Mouse (Mus musculus): Measurements from ENCODE around the gene Ccr7. TPM values are rescaled to one million over a fixed set of nuclear protein-coding genes. Genes with fewer than 3 reads are reported as not detected.

Ccr7 gene
- polyA plus RNA-seq, 1 experiment from 2014 or later: 0.61 TPM

- no peak for ATAC-seq (replicated peaks; ENCODE audit: low FRiP score, low TSS enrichment, low read depth)
These were observed 33.7 kb downstream of the Ccr7 start for GRCm38 (mm10) chr11:99121218-99121631.

DNA sequence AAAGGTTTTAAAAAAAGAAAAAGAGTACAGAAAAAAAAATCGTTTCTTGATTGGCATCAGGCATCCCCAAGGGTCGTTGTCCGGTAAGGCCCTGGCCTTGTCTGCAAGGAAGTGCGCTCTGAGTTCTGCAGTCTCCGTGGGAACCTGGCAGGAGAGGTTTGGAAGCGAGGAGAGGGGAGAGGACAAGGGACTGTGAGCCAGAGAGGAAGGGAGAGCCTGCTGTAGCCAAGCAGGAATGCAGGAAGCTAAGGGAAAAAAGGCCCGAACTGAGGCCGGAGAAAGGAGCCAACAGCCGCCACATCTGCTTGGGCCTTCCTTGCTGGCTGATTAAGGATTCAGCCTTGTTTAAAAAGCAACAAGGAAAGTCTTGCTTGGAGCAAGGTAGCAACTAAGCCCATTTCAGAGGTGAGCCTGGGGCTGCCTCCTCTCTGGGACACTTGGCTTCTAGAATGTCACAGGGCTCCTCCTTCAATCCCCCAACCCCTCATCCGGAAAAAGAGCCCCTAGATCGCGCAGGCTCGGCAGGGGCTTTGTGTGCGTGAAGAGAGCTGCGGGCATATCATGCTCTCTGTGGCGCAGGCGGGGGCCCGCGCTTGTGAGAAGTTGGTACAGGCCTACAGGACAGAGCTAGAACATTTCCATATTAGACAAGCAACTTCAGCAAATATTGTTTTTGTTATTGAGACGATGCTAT is 34.2 kb downstream of the Ccr7 start:
- H3K36me3 ChIP-seq (ENCODE audit: control insufficient read depth, insufficient read depth, low read length): no peaks in the 10 kb centered on the region
- H3K27me3 ChIP-seq (replicated peaks; ENCODE audit: control insufficient read depth, insufficient read depth, low read length): no peaks in the 10 kb centered on the region
- no peak for DNase-seq (ENCODE audit: low spot score)
- H3K4me1 ChIP-seq (replicated peaks; ENCODE audit: control insufficient read depth, insufficient read depth, low read length): peaks cover 19% of the 10 kb centered on the region
- WGBS: 55% methylated on average over 20 of the region's 20 CpGs
- ATAC-seq (replicated peaks; ENCODE audit: low FRiP score, low TSS enrichment, low read depth): no peak
- no peak overlapping the region for H3K4me3 ChIP-seq (ENCODE audit: low read depth, low read length)
- H3K27ac ChIP-seq (ENCODE audit: low read depth): peak overlapping the region; percentile 22; the same call in 1 of the 2 replicates
- no peak overlapping the region for H3K9ac ChIP-seq (ENCODE audit: low read length)
- H3K9me3 ChIP-seq (ENCODE audit: control insufficient read depth, low read length): peaks cover 3% of the 10 kb centered on the region; the same call in 1 of the 2 replicates
- no peak overlapping the region for H3K4me2 ChIP-seq (ENCODE audit: low read length)

More at GRCm38 (mm10) chr11:99121218-99121631, 33.7 kb downstream of the Ccr7 start:
- Histone ChIP-seq H3K27me3 (replicated peaks; ENCODE audit: control insufficient read depth, insufficient read depth, low read length) (no peaks in the 10 kb centered on the region), H3K4me1 (replicated peaks; ENCODE audit: control insufficient read depth, insufficient read depth, low read length) (peaks cover 19% of the 10 kb centered on the region), H3K36me3 (ENCODE audit: control insufficient read depth, insufficient read depth, low read length) (no peaks in the 10 kb centered on the region), H3K4me2 (ENCODE audit: low read length) (no peak overlapping the region), H3K9me3 (ENCODE audit: control insufficient read depth, low read length) (peaks cover 3% of the 10 kb centered on the region; the same call in 1 of the 2 replicates), H3K4me3 (ENCODE audit: low read depth, low read length) (no peak overlapping the region), H3K27ac (ENCODE audit: low read depth) (no peak overlapping the region), H3K9ac (ENCODE audit: low read length) (no peak overlapping the region)
- DNase-seq (ENCODE audit: low spot score): no peak
- WGBS: 76% methylated on average over 14 of the region's 14 CpGs

GRCm38 (mm10) chr11:99118963-99119362 is 35.9 kb downstream of the Ccr7 start:
- no peak overlapping the region for H3K27ac ChIP-seq (ENCODE audit: low read depth)
- no peak overlapping the region for H3K9ac ChIP-seq (ENCODE audit: low read length)
- no peaks in the 10 kb centered on the region for H3K27me3 ChIP-seq (replicated peaks; ENCODE audit: control insufficient read depth, insufficient read depth, low read length)
- H3K9me3 ChIP-seq (ENCODE audit: control insufficient read depth, low read length): peaks cover 3% of the 10 kb centered on the region; the same call in 1 of the 2 replicates
- ATAC-seq (replicated peaks; ENCODE audit: low FRiP score, low TSS enrichment, low read depth) (no peak), DNase-seq (ENCODE audit: low spot score) (no peak)
- no peak overlapping the region for H3K4me3 ChIP-seq (ENCODE audit: low read depth, low read length)
- H3K4me1 ChIP-seq (replicated peaks; ENCODE audit: control insufficient read depth, insufficient read depth, low read length): peaks cover 13% of the 10 kb centered on the region
- 80% methylated on average over 7 of the region's 7 CpGs for WGBS
- no peaks in the 10 kb centered on the region for H3K36me3 ChIP-seq (ENCODE audit: control insufficient read depth, insufficient read depth, low read length)
- no peak overlapping the region for H3K4me2 ChIP-seq (ENCODE audit: low read length)

DNA sequence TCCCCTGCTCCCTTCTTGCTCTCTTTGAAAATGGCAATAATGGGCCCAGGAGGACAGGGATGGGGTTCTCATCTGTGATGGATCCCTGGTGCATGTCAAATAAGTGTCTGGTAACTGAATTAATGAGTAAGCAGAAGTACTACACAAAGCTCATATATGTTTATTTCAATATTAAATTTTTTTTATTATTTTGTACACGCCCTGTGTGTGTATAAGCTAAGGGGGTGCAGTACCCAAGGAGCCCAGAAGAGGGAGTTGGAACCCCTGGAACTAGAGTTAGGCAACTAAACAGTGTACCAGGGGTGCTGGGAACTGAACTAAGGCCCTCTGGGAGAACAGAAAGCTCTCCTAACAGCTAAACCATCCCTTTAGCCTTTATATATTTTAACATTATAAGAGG is 36.5 kb downstream of the Ccr7 start:
- H3K27ac ChIP-seq (ENCODE audit: low read depth): no peak overlapping the region
- no peak overlapping the region for H3K4me2 ChIP-seq (ENCODE audit: low read length)
- H3K4me3 ChIP-seq (ENCODE audit: low read depth, low read length): no peak overlapping the region
- H3K36me3 ChIP-seq (ENCODE audit: control insufficient read depth, insufficient read depth, low read length): no peaks in the 10 kb centered on the region
- no peaks in the 10 kb centered on the region for H3K27me3 ChIP-seq (replicated peaks; ENCODE audit: control insufficient read depth, insufficient read depth, low read length)
- no peak for ATAC-seq (replicated peaks; ENCODE audit: low FRiP score, low TSS enrichment, low read depth)
- WGBS: 92% methylated on average over 1 of the region's 1 CpGs
- no peak for DNase-seq (ENCODE audit: low spot score)
- H3K9me3 ChIP-seq (ENCODE audit: control insufficient read depth, low read length): peaks cover 3% of the 10 kb centered on the region; the same call in 1 of the 2 replicates
- peaks cover 13% of the 10 kb centered on the region for H3K4me1 ChIP-seq (replicated peaks; ENCODE audit: control insufficient read depth, insufficient read depth, low read length)
- no peak overlapping the region for H3K9ac ChIP-seq (ENCODE audit: low read length)

DNA sequence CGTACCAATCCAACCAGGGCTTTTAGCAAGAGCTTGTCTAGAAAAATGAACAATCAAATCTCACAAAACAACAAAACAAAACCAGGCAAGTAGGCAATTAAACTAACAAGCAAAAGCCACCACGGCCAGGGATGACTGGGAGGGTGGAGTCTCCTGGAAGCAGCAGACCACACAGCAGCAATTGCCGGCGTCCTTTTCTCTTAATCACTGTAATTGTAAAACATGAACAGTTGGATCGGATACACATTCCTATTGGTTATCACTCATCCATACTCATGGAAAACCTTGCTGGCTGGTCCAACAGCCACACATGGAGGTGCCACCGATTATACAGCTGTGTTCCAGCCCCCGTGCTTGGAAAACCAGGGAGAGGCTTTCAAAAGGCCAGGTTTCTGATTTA is 37.0 kb downstream of the Ccr7 start:
- H3K27ac ChIP-seq (ENCODE audit: low read depth): no peak overlapping the region
- H3K4me3 ChIP-seq (ENCODE audit: low read depth, low read length): no peak overlapping the region
- H3K36me3 ChIP-seq (ENCODE audit: control insufficient read depth, insufficient read depth, low read length): no peaks in the 10 kb centered on the region
- no peaks in the 10 kb centered on the region for H3K27me3 ChIP-seq (replicated peaks; ENCODE audit: control insufficient read depth, insufficient read depth, low read length)
- no peak overlapping the region for H3K4me2 ChIP-seq (ENCODE audit: low read length)
- no peak overlapping the region for H3K9ac ChIP-seq (ENCODE audit: low read length)
- H3K9me3 ChIP-seq (ENCODE audit: control insufficient read depth, low read length): peaks cover 3% of the 10 kb centered on the region; the same call in 1 of the 2 replicates
- ATAC-seq (replicated peaks; ENCODE audit: low FRiP score, low TSS enrichment, low read depth): no peak
- peaks cover 16% of the 10 kb centered on the region for H3K4me1 ChIP-seq (replicated peaks; ENCODE audit: control insufficient read depth, insufficient read depth, low read length)
- WGBS: 80% methylated on average over 7 of the region's 7 CpGs
- DNase-seq (ENCODE audit: low spot score): no peak

DNA sequence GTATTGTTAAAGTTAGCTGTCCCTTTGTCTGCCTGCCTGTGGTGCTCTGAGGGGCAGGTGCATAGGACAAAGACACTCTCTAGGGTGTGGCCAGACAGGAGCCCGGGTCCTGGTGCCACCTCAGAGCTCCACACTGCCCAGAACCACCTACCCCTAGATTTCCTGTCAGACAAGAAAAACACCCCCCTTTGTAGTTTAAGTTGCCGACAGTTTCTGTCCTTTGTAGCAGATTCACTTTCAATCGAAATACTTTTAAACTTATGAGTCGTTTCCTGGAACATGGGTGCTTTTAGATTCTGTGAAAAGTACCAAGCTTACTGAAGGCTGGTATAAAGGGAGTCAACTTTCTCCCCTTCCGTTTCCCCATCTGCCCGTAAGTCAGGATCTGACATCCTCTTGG is 38.9 kb downstream of the Ccr7 start:
- H3K9me3 ChIP-seq (ENCODE audit: control insufficient read depth, low read length): peaks cover 3% of the 10 kb centered on the region; the same call in 1 of the 2 replicates
- no peak for DNase-seq (ENCODE audit: low spot score)
- H3K4me2 ChIP-seq (ENCODE audit: low read length): no peak overlapping the region
- WGBS: 69% methylated on average over 6 of the region's 6 CpGs
- H3K9ac ChIP-seq (ENCODE audit: low read length): no peak overlapping the region
- H3K4me1 ChIP-seq (replicated peaks; ENCODE audit: control insufficient read depth, insufficient read depth, low read length): peaks cover 16% of the 10 kb centered on the region
- H3K36me3 ChIP-seq (ENCODE audit: control insufficient read depth, insufficient read depth, low read length): no peaks in the 10 kb centered on the region
- H3K27me3 ChIP-seq (replicated peaks; ENCODE audit: control insufficient read depth, insufficient read depth, low read length): no peaks in the 10 kb centered on the region
- no peak overlapping the region for H3K27ac ChIP-seq (ENCODE audit: low read depth)
- no peak overlapping the region for H3K4me3 ChIP-seq (ENCODE audit: low read depth, low read length)
- ATAC-seq (replicated peaks; ENCODE audit: low FRiP score, low TSS enrichment, low read depth): no peak

DNA sequence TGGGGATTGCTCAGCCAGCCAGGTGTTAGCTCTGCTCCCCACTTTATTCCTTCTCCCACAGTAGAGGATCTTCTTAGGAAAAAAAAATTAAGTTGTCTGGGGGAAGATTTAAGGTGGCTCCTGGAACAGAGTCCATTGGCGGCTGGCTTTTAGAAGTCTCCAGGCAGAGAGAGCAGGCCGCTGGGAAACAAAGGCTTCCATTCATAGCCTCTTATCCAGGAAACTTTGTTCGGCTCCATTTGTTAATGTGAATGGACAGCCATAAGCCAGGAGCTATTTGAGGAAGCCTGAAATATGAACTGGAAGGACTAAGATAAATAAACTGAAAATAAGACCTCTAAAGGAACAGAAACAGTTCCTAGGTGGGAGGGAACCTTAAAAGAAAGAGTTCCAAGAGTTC is 41.8 kb downstream of the Ccr7 start:
- no peaks in the 10 kb centered on the region for H3K36me3 ChIP-seq (ENCODE audit: control insufficient read depth, insufficient read depth, low read length)
- peaks cover 12% of the 10 kb centered on the region for H3K4me1 ChIP-seq (replicated peaks; ENCODE audit: control insufficient read depth, insufficient read depth, low read length)
- WGBS: under 1% methylated on average over 3 of the region's 3 CpGs
- no peak overlapping the region for H3K4me3 ChIP-seq (ENCODE audit: low read depth, low read length)
- ATAC-seq (replicated peaks; ENCODE audit: low FRiP score, low TSS enrichment, low read depth) (peak; percentile 55; the same call in 1 of the 2 replicates), DNase-seq (ENCODE audit: low spot score) (no peak)
- H3K4me2 ChIP-seq (ENCODE audit: low read length): peak overlapping the region; percentile 14; the same call in 1 of the 2 replicates
- H3K9ac ChIP-seq (ENCODE audit: low read length): no peak overlapping the region
- H3K27me3 ChIP-seq (replicated peaks; ENCODE audit: control insufficient read depth, insufficient read depth, low read length): no peaks in the 10 kb centered on the region
- H3K9me3 ChIP-seq (ENCODE audit: control insufficient read depth, low read length): peaks cover 3% of the 10 kb centered on the region; the same call in 1 of the 2 replicates
- H3K27ac ChIP-seq (ENCODE audit: low read depth): peak overlapping the region; percentile 60

DNA sequence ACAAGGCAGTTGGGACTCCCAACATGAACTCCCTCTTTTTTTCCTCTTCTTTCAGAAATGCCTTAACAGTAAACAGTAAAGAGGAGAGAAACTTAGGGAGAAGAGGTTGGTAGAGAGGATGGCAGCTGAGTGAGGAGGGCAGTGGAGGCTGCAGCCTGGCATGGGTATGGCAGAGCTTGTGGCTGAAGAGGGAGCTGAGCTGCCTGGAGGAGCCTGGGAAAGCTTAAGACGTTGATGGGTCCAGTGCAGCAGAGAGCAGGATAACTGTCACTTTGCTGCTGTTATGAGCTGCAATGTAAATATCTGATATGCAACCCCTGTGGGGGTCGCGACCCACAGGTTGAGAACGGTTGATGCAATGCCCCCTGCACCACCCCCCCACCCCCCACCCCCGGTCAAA is 42.2 kb downstream of the Ccr7 start:
- peak overlapping the region; percentile 14; the same call in 1 of the 2 replicates for H3K4me2 ChIP-seq (ENCODE audit: low read length)
- no peak overlapping the region for H3K9ac ChIP-seq (ENCODE audit: low read length)
- H3K27ac ChIP-seq (ENCODE audit: low read depth): peak overlapping the region; percentile 60
- no peaks in the 10 kb centered on the region for H3K27me3 ChIP-seq (replicated peaks; ENCODE audit: control insufficient read depth, insufficient read depth, low read length)
- DNase-seq (ENCODE audit: low spot score) (no peak), ATAC-seq (replicated peaks; ENCODE audit: low FRiP score, low TSS enrichment, low read depth) (peak; percentile 53; the same call in 1 of the 2 replicates)
- peaks cover 12% of the 10 kb centered on the region for H3K4me1 ChIP-seq (replicated peaks; ENCODE audit: control insufficient read depth, insufficient read depth, low read length)
- 8% methylated on average over 5 of the region's 5 CpGs for WGBS
- H3K9me3 ChIP-seq (ENCODE audit: control insufficient read depth, low read length): peaks cover 3% of the 10 kb centered on the region; the same call in 1 of the 2 replicates
- H3K36me3 ChIP-seq (ENCODE audit: control insufficient read depth, insufficient read depth, low read length): no peaks in the 10 kb centered on the region
- no peak overlapping the region for H3K4me3 ChIP-seq (ENCODE audit: low read depth, low read length)

DNA sequence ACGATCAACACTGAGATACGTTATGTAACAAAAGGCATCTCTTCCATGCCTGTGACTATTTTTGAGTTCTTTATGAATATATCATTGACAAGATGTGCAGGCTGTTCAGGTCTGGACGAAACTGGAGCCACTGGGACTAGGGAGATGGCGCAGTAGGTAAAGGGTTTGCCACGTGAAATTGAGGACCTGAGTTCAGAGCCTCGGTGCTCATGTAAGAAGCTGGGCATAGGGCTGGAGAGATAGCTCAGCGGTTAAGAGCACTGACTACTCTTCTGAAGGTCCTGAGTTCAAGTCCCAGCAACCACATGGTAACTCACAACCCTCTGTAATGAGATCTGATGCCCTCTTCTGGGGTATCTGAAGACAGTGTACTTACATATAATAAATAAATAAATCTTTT is 43.2 kb downstream of the Ccr7 start:
- no peak overlapping the region for H3K4me3 ChIP-seq (ENCODE audit: low read depth, low read length)
- no peaks in the 10 kb centered on the region for H3K36me3 ChIP-seq (ENCODE audit: control insufficient read depth, insufficient read depth, low read length)
- H3K9me3 ChIP-seq (ENCODE audit: control insufficient read depth, low read length): peaks cover 3% of the 10 kb centered on the region; the same call in 1 of the 2 replicates
- H3K4me1 ChIP-seq (replicated peaks; ENCODE audit: control insufficient read depth, insufficient read depth, low read length): peaks cover 17% of the 10 kb centered on the region
- ATAC-seq (replicated peaks; ENCODE audit: low FRiP score, low TSS enrichment, low read depth) (no peak), DNase-seq (ENCODE audit: low spot score) (no peak)
- 91% methylated on average over 7 of the region's 7 CpGs for WGBS
- H3K4me2 ChIP-seq (ENCODE audit: low read length): no peak overlapping the region
- H3K9ac ChIP-seq (ENCODE audit: low read length): no peak overlapping the region
- H3K27me3 ChIP-seq (replicated peaks; ENCODE audit: control insufficient read depth, insufficient read depth, low read length): no peaks in the 10 kb centered on the region
- no peak overlapping the region for H3K27ac ChIP-seq (ENCODE audit: low read depth)

Data from intestine, embryonic 14.5 days (tissue).